In genomic region chr9:32541223-32541901, GRCm38 (mm10) we compare ENCODE assay signal across 8 mouse cellular contexts. TPM values are rescaled to one million over a fixed set of nuclear protein-coding genes. Genes with fewer than 3 reads are reported as not detected.
DNase-seq lines count a peak whose midpoint lies in the region; ATAC-seq lines count a peak whose summit lies in the region.
"Had no signal": no experiment of that assay in that cellular context is flagged by ENCODE, and none has a peak within 500 bp of the region (broad histone marks: within the 10 kb centered on the region; RNA-seq: fewer than 3 reads in every experiment).

No protein-coding gene starts in this region.

- no peaks in the 10 kb centered on the region for H3K9me3 ChIP-seq in heart, embryonic 16.5 days (replicated peaks; ENCODE audit: control insufficient read depth, low read length)
- no peaks in the 10 kb centered on the region for H3K9me3 ChIP-seq in megakaryocyte, embryonic 14.5 days
- no peaks in the 10 kb centered on the region for H3K9me3 ChIP-seq in stomach, embryonic 15.5 days

- no peaks in the 10 kb centered on the region for H3K36me3 ChIP-seq in heart, embryonic 16.5 days (ENCODE audit: control insufficient read depth, insufficient read depth)
- peaks cover 42% of the 10 kb centered on the region for H3K36me3 ChIP-seq in megakaryocyte, embryonic 14.5 days (replicated peaks; ENCODE audit: low read length)
- H3K36me3 ChIP-seq in stomach, embryonic 15.5 days: no peaks in the 10 kb centered on the region

- under 1% methylated on average over 30 of the region's 30 CpGs for WGBS in heart, embryonic 16.5 days
- under 1% methylated on average over 30 of the region's 30 CpGs for WGBS in stomach, embryonic 15.5 days

- H3K4me3 ChIP-seq in heart, embryonic 16.5 days (ENCODE audit: low read length): peak overlapping the region; percentile 76
- H3K4me3 ChIP-seq in megakaryocyte, embryonic 14.5 days (replicated peaks): peak overlapping the region; percentile 93
- H3K4me3 ChIP-seq in stomach, embryonic 15.5 days (replicated peaks): peak overlapping the region; percentile 67
- H3K4me3 ChIP-seq: myocyte had no signal

- peak; percentile 40 for DNase-seq in Muller cell, postnatal 12 days (ENCODE audit: inconsistent ontology term)
- DNase-seq in embryo, embryonic 10.5 days (ENCODE audit: low spot score): peak; percentile 66
- peak; percentile 72 for DNase-seq in kidney, postnatal 10 days

- peak overlapping the region; percentile 92 for H3K27ac ChIP-seq in heart, embryonic 16.5 days (ENCODE audit: low read length)
- peak overlapping the region; percentile 71 for H3K27ac ChIP-seq in stomach, embryonic 15.5 days

- H3K4me1 ChIP-seq in heart, embryonic 16.5 days (ENCODE audit: control insufficient read depth, insufficient read depth, low read length): peaks cover 29% of the 10 kb centered on the region
- peaks cover 62% of the 10 kb centered on the region for H3K4me1 ChIP-seq in megakaryocyte, embryonic 14.5 days
- peaks cover 41% of the 10 kb centered on the region for H3K4me1 ChIP-seq in stomach, embryonic 15.5 days

- peak overlapping the region; percentile 93 for H3K9ac ChIP-seq in heart, embryonic 16.5 days (ENCODE audit: low read length)
- peak overlapping the region; percentile 65 for H3K9ac ChIP-seq in stomach, embryonic 15.5 days

- H3K4me2 ChIP-seq in heart, embryonic 16.5 days (ENCODE audit: low read depth, low read length): peak overlapping the region; percentile 90
- H3K4me2 ChIP-seq in stomach, embryonic 15.5 days: peak overlapping the region; percentile 98

- peaks cover 22% of the 10 kb centered on the region for H3K27me3 ChIP-seq in heart, embryonic 16.5 days (ENCODE audit: control insufficient read depth, insufficient read depth, low read length)
- no peaks in the 10 kb centered on the region for H3K27me3 ChIP-seq in megakaryocyte, embryonic 14.5 days (replicated peaks)
- peaks cover 46% of the 10 kb centered on the region for H3K27me3 ChIP-seq in stomach, embryonic 15.5 days (replicated peaks)

- peak; percentile 72; the same call in 1 of the 2 replicates for ATAC-seq in heart, embryonic 16.5 days (replicated peaks; ENCODE audit: extremely low read depth, insufficient read depth, low FRiP score)
- ATAC-seq in stomach, embryonic 15.5 days (ENCODE audit: insufficient read depth, low FRiP score, low read depth): no peak
- no peak for ATAC-seq in frontal cortex, adult (ENCODE audit: low TSS enrichment)

RNA-seq across cellular contexts. Expression of gene Fli1, which starts 1.3 kb away (rescaled TPM):
- polyA plus RNA-seq in heart, embryonic 16.5 days (2015; fragmentation: Nextera tagmentation; extraction: Ambion mirVana): 20.1 and 23.4 TPM in 2 replicates
- 20.8 and 61.7 TPM in 2 replicates for polyA plus RNA-seq in megakaryocyte, embryonic 14.5 days (2012; ENCODE audit: insufficient read depth, low replicate concordance)
- polyA plus RNA-seq in stomach, embryonic 15.5 days (2015; fragmentation: Nextera tagmentation; extraction: Ambion mirVana): 13.4 and 13.9 TPM in 2 replicates
- polyA plus RNA-seq: myocyte had no signal
